Mouse (Mus musculus) mesoderm, embryonic 11.5 days (tissue): ENCODE data around the gene Nav2.

Experiments
- DNase-seq: peaks from one replicate; pipeline ENCODE4 v3.0.0-alpha.2; 2012; ENCODE audit warnings: low read depth, low spot score

Nav2 gene

GRCm38 (mm10) chr7:49604244-49604643 lies 695.7 kb downstream of the Nav2 start:
- no peak for DNase-seq

DNA sequence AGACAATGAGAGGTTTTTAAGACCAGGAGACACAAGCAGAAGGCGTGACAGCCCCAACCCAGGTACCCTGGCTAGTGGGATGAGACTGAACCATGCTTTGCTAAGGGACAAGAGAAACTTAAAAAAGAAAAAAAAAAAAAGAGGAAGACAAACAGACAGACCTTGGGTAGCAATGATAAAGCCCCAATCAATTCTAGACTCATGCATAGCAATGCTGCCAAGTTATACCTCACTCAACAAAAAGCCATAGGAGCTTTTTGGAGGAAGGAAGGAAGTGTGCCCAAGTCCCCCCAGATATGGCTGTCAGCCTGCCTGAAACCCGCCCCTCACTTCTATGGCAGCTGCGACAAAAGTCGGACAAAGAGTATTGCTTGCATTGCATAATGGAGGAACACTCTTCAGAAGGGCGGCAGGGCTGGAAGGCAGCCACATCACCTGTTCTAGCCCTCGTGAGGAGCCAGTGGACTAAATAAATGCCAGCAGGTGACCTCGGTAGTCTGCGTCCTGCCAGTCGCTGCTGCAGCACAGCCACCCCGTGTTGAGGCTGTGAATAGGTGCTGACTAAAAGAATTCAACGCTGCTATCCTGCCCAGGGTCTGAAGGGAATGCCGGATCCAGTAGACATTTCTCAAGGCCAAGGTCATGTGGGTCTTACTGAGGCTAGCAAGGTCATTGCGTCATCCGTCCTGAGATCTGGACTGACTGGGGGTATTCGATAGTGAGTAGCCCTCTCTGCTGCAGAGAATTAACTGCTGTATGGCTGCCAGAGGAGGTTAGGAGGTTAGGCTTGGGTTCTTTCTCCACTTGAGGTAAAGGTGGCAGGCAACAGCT lies 696.7 kb downstream of the Nav2 start:
- DNase-seq, result no peak

DNA sequence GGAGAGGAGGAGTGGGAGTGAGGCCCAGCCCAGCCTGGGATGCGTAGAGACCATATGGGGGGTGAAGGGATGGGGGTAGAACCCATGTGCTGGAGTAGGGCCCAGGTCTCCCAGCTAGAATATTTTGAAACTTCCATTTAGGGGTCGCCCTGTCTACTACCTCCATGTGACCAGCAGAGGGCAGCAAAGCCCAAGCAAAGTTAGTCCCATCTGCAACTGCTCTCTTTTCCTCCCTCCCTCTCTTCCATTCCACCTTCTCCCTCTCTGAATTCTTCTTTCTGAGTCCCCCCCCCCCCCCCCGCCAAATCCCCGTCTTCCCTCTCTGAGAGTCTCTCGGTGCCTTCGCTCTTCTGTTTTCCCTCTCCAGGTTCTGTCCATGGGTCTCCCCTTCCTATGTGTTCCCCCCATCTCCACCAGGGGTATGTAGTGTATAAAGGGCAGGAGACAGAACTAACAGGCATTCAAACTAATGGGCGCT lies 707.8 kb downstream of the Nav2 start:
- peak; percentile 81 for DNase-seq

- no peak for DNase-seq
These were observed 708.6 kb downstream of the Nav2 start for GRCm38 (mm10) chr7:49617087-49617486.

DNA sequence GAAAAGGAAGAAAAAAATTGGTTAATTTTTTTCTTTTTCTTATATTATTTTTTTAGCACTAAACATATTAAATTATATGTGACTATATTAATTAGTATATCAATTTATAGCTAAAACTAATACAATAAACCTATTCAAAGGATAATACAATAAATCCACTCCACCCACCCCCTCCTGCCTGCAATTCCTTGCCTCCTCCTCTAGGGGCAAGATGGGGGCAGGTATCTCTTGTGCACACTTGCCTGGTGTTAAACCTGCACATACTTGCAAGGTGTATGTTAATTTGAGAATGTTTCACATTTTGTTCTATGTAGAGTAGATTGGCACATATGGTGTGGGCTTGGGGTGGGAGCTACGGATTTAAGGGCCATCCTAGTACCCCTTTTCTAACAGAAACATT lies 711.6 kb downstream of the Nav2 start:
- DNase-seq, result no peak

GRCm38 (mm10) chr7:49631885-49632284 lies 723.4 kb downstream of the Nav2 start:
- no peak for DNase-seq

DNA sequence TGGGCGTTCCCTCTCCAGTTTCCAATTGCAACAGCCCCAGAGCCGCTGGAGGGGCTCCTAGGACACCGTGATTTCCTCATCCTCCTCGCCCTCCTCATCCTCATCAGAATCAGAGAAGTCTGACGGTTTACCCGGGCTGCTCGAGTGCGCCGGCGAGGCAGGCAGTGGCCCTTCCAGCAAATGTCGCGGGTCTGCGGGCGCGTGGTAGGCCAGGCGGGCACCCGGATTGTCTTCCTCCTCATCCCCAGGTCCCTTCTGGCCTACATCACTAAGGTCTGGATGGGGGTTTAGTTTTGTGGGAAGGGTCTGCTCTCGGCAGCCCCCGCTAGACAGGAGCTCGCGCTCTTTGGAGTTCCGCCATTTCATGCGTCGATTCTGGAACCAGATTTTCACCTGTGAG lies 723.9 kb downstream of the Nav2 start:
- DNase-seq, result no peak

DNA sequence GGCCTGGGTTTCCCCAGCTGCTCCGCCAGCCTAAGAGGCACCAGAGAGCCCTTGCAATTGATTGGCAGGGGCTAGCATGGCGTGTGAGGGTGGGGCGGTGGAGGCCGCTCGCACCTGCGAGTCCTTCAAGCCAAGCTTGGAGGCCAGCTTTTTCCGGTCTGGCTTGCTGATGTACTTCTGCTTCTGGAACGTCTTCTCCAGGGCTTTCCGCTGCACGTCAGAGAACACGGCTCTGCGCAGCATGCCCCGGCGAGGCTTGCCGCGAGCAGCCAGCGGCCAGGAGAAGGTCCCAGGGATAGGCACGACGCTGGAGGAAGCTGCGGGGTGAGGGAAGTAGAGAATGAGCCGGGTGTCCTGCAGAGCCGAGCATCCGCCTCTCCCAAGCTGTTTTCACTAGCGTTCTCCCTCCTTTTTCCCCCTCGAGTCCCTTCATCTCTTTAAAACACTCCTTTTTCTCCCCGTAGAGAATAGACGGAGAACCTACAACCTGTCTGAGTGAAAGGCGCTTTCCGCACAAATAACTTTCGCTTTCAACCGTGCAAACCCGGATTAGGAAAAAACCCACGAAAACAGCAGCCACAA lies 725.0 kb downstream of the Nav2 start:
- peak; percentile 41 for DNase-seq

- peak; percentile 56 for DNase-seq
These were observed 726.0 kb downstream of the Nav2 start for GRCm38 (mm10) chr7:49634291-49635073.

DNA sequence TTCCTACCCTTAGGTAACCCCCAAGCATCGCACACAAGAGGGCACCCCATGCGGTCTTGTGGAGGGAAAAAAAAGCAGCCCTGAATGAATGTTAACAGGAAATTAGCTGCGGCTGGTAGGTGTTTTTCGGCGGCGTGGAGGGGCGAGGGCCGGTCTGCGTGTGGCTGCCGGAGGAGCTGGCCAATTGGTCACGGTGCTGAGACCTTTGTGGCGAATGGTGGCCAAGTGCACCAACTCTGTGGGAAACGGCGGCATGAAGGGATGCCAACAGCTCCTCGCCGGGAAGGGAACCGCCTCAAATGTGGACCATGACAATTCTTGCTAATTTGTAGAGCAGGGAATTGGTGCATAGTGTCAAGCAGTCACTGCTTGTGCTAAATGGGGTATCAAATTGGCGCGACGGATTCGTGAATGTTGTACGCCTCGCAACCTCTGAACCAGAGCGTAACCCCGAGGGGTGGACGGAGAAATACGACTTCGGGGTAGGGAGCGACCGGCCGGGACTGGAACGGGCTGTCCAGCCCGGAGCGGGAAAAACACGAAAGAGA lies 726.6 kb downstream of the Nav2 start:
- peak; percentile 64 for DNase-seq

DNA sequence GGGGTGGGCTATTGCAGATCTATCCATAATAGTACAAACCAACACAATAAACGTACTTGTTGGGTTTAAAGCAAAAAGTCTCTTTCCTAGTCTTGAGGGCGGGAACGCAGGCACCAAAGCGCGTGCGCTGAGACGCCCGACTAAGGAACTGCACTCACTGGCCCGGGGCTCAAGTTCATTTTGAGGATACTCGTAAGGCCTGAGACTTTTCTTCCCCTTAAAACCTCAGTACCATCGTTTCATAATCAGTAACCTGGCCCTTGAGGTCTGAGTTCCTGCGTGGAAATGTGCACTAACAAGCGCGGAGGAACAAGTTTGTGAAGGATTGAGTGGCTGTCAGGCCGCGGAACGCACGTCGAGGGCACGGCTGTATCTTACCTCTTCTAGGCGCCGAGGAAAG lies 727.5 kb downstream of the Nav2 start:
- no peak for DNase-seq

DNA sequence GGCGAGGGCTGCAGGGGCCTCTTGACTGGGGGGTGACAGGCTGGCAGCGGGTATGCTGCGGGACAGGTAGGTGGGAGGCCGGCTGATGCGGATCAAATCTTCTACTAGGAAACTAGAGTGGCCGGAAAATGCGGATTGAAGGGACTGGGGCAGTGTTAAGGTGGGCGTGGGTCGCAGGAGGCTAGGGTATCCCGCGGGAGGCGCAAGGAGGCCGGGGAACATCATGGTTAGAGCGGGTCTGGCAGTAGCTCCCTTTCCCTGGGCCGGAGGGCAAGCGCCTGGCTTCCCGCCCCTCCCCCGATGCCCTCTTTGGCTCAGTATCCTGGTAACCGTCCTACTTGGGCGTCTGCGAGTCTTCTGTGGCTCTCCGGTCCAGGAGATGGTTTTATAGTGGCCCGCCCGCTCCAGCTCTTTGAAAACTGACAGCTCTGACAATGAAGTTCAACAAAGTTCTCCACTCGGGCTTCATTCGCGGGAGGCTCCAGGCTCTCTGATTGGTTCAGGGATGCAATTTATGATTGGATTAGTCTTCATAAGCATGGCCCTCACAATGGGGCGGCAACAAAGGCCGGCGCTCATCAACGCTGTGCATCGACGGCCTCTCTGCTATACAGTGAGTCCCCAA lies 728.1 kb downstream of the Nav2 start, which contains the start of gene Dbx1:
Gene Dbx1, minus strand, starts transcription at position 359 of the 625 bp plus-strand sequence.
- DNase-seq, result peak; percentile 33

DNA sequence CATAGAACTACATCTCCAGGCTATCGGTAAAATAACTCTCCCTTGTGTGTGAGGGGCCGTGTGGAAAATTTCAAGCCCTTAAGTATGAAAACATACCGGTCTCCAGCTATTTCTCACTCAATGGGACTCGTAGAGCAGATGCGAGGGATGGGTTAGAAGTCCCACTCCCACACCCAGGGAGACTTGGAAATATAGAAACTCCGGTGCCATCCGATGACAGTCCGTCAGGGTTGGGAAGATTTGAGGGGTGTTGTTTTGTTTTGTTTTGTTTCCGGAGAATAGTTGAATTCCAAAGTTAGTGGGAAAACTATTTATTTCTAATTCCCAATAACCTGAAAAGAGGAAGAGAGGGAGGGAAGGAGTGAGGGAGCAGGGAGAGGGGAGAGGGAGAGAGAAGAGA lies 728.8 kb downstream of the Nav2 start:
- DNase-seq, result peak; percentile 15

DNA sequence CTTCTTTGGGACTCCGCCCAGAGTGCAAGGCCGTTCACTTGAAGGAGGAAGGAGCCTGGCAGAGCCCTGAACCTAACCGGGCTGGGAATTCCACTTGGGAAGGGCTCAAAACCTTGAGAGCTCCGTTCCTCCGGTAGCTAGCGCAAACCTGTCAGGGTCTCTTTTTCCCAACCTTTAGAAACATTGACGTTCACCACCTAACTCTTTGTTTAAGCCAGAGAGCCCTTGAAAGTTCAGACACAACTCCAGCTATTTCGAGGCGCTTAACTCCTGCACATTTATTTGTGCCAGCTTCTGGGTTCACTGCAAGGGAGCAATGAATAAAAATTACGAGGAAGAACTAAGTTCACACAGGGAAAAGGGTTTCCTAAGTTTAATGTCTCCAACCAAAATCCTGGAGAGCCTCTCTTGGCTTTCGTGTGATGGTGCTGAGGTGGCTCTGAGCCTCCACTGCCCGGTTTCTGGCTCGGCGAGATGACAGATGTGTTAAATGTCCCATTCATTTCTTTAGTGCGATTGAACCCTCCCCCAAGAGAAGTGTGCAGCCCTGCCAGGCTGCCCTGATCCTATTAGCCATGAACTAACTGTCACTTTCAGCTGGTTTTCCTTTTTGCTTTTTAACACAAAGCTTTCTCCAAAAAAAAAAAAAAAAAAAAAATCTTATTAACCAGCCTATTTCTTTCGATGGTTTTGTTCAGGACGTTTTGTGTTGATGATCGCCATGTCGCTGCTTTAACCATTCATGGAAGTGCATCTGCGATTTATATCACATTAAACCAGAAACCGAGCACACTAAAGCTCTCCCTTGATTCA lies 729.5 kb downstream of the Nav2 start:
- no peak for DNase-seq

DNA sequence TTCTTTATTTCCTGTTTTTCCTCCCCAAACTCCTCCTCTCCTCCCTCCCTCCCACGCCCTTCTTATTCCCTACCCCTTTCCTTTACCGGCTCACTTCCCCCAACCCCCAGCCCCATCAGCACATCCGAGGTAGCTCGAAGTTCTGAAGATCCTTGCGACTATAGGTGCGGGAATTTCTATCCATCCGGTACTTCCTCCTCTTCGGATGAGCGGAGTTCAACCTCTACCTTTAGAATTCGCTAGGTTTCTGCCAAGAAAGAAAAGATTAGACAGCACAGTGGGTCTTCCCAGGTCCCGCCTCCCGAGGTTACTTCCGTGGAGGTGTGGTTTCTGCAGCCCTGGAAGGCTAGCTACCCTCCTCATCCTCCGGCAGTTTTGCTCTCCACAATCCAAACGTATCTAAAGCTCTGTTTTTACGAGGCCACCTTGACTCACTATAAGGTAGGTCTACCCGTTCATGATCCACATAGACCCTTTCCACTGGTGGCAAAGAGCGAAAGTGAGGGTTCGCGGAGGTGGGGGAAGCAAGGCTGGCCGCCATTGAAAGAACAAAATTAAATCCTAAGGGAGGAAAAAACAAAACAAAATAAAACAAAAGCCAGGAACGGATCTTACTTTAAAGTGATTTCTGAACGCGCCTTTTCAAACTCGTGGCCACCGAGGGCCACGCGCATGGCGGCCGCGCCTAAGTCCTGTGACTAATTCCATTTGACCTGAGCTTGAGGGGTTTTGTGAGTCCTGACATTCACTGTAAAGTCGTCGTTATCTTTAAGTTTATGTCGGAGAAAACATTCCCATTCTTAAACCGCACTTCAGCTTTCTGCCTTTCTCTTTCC lies 730.6 kb downstream of the Nav2 start:
- DNase-seq, result no peak

DNA sequence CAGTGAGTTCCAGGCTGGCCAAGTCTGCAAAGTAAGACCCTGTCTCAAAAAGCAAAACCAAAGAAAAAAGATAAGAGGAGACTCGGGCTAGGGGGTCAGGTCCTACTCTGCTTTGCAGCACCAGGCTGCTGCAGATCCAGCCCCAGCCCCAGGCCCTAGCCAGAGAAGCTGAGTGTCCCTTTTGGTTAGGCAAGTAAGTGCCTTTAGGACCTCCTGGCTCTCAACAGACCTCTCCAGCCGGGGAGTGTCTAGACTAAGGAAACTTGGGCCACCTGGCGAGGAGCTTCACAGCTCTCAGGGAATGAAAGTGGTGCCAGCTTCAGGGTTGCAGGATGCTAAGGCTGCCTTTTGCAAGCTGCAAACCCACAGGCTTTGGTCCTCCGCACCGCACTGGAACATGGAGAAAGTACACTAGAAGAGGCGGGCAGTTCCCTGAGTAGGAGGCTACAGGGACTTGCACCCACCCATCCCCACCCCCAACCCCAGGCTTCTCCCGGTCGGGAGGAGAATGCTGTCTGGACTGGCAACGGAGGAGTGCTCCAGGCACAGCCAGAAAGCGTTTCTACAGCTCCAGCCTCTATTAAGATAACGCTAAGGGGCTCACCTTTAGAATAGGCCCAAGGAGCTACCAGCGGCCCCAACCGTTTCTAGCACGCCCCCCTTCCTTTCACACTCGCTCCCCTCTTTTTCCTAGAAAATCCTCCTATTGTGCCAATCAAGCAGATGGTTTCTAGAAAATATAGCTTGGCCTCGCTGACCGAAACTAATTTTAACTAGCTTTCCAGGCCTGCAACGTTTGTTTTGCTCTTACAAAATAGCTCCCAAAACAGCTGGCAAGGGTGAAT lies 731.6 kb downstream of the Nav2 start:
- no peak for DNase-seq

DNA sequence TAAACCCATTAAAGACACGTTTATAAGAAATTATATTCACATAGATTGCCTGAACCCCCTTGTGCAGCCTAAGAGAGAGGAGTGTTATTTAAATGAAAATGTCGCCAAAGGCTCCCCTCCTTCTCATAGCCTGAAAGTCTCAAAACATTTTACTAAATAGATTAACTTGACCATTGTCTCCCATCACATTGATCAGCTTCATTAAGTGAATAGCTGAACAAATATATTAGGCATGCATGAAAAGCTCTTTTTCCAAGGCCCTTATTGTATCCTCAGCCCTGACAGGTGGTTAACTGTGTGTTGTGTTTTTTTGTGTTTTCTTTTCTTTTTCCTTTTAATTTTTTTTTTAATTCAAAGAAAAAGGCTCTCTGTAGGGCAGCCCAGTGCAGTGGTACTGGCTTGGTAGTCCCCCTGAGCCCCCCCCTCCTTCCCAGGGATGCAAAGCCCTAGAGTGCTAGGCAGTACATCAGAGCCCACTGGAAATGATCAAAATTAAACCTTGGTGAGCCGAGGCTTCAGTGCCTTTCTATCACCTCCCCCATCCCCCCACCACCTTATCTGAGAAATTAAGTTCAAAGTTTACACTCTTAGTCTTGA lies 732.3 kb downstream of the Nav2 start:
- DNase-seq, result no peak
